Mouse (Mus musculus): ENCODE data around the gene Ugt1a9. TPM values are rescaled to one million over a fixed set of nuclear protein-coding genes. Genes with fewer than 3 reads are reported as not detected.
"Not testable (repeated sequence)": the region's sequence is repeated elsewhere in the genome, so short reads cannot be mapped to it uniquely, and the experiment has no call there.

The Ugt1a9 gene
- polyA plus RNA-seq, 1 experiment from 2014 or later = not detected

DNA sequence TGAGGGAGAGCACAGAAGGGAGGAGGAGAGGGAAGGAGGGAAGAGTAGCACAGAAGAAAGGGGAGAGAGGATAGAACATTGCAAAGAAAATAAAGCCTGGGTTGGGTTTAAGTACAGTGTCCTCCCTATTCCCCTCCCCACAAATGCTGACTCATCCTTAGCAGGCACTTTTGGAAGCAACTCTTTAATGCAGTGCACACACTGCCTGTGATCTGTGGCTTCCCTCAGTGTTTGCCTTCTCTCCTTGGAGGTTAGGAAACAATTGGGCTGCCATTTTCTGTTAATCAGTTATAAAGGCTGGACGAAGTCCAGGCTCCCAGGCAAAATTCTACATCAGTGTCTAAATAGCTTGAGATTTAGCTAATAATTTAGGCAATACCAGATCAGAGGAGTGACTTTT, 69.9 kb downstream of the Ugt1a9 start:
- H3K4me2 ChIP-seq (ENCODE audit: low read depth, low read length); H3K4me3 ChIP-seq (ENCODE audit: low read length); H3K36me3 ChIP-seq (ENCODE audit: control insufficient read depth, insufficient read depth, low read length); H3K27me3 ChIP-seq (ENCODE audit: control insufficient read depth, insufficient read depth, low read depth, low read length); H3K9ac ChIP-seq (ENCODE audit: low read length); H3K27ac ChIP-seq (ENCODE audit: low read length); H3K9me3 ChIP-seq (ENCODE audit: control insufficient read depth, low read length); H3K4me1 ChIP-seq (replicated peaks; ENCODE audit: control insufficient read depth, insufficient read depth, low read length): not testable (repeated sequence)
- ATAC-seq (ENCODE audit: low read depth) = peak; percentile 43; the same call in 1 of the 2 replicates
- 33% methylated on average over 1 of the region's 1 CpGs for WGBS

DNA sequence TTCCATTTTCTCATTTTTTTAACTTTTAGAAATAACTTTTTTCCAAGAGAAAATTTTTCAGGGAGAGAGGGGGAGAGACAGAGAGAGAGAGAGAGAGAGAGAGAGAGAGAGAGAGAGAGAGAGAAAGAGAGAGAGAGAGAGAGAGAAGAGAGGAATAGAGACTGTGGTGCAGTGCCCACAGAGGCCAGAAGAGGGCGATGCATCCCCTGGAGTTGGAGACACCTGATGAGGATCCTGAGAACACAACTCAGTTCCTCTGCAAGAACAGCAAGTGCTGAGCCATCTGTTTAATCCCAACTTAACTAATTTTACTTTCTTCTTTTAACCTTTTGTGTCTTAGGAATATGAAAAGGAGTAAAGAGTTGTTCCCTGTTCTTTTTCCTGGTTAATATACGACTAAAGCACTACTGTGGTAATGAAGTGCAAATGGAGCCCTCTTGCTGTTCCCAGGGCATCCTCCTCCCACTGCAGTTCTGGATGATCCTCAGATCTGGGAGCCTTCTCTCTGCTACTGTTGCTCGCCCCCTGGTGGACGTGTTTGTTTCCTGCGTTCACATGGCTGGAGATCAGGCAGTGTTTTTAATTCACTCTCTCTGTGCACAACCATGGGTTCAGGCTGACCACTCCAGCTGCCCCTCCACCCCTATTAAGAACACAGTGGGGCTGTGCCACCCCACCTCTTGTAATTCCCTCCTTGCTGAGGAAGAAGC, 73.5 kb downstream of the Ugt1a9 start:
- H3K4me3 ChIP-seq (ENCODE audit: low read length); H3K36me3 ChIP-seq (ENCODE audit: control insufficient read depth, insufficient read depth, low read length); H3K9me3 ChIP-seq (ENCODE audit: control insufficient read depth, low read length); H3K27ac ChIP-seq (ENCODE audit: low read length); H3K4me2 ChIP-seq (ENCODE audit: low read depth, low read length); H3K27me3 ChIP-seq (ENCODE audit: control insufficient read depth, insufficient read depth, low read depth, low read length); H3K4me1 ChIP-seq (replicated peaks; ENCODE audit: control insufficient read depth, insufficient read depth, low read length); H3K9ac ChIP-seq (ENCODE audit: low read length): not testable (repeated sequence)
- under 1% methylated on average over 4 of the region's 5 CpGs for WGBS
- ATAC-seq (ENCODE audit: low read depth) = peak; percentile 47; the same call in 1 of the 2 replicates

DNA sequence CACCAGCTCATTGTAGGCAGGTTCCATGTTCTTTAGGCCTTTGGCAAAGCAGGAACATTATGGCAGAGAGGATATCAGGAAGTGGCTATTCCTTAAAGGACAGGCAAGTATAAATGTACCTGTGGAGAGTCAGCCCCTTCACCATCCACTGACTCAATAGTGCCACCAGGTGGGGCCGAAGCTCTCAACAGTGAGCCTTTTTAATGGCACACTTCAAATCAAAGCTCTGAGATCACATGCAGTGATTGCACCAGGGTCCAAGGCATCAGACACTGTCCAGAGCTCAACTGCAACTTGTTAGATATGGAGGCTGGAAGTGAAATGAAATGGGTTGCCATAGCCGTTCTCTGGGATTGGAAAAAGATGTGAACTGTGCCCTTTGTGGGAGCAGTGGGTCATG, 74.7 kb downstream of the Ugt1a9 start:
- not testable (repeated sequence) for H3K9me3 ChIP-seq (ENCODE audit: control insufficient read depth, low read length); ATAC-seq (ENCODE audit: low read depth); H3K27me3 ChIP-seq (ENCODE audit: control insufficient read depth, insufficient read depth, low read depth, low read length); H3K36me3 ChIP-seq (ENCODE audit: control insufficient read depth, insufficient read depth, low read length); H3K27ac ChIP-seq (ENCODE audit: low read length); H3K4me1 ChIP-seq (replicated peaks; ENCODE audit: control insufficient read depth, insufficient read depth, low read length); H3K4me3 ChIP-seq (ENCODE audit: low read length); H3K4me2 ChIP-seq (ENCODE audit: low read depth, low read length); H3K9ac ChIP-seq (ENCODE audit: low read length)
- 58% methylated on average over 2 of the region's 2 CpGs for whole genome bisulfite sequencing

DNA sequence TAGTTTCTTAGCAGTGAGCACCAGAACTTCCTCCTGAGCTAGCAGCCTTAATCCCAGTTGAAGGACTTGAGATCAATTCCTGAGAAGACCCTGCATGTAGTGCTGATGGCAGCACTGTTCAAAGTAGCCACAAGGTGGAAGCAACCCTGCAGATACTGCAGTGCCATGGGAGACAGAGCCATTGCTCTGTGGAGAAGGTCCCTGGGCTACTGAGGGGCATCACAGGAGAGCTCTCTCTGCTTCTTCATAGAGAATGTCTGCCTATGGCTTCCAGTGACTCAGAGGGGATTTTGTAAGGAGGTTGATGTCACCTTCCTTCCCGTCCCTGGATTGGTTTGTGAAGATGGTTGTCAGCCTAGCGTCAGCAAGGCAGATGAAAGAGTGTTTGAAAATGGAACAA, 79.5 kb downstream of the Ugt1a9 start:
- H3K27ac ChIP-seq (ENCODE audit: low read length); H3K27me3 ChIP-seq (ENCODE audit: control insufficient read depth, insufficient read depth, low read depth, low read length); H3K9me3 ChIP-seq (ENCODE audit: control insufficient read depth, low read length); H3K36me3 ChIP-seq (ENCODE audit: control insufficient read depth, insufficient read depth, low read length); ATAC-seq (ENCODE audit: low read depth); H3K4me2 ChIP-seq (ENCODE audit: low read depth, low read length); H3K4me3 ChIP-seq (ENCODE audit: low read length); H3K4me1 ChIP-seq (replicated peaks; ENCODE audit: control insufficient read depth, insufficient read depth, low read length); H3K9ac ChIP-seq (ENCODE audit: low read length): not testable (repeated sequence)
- WGBS = 62% methylated on average over 2 of the region's 2 CpGs

- Histone ChIP-seq H3K4me3 (ENCODE audit: low read length) (no peak overlapping the region), H3K9me3 (ENCODE audit: control insufficient read depth, low read length) (no peaks in the 10 kb centered on the region), H3K27me3 (ENCODE audit: control insufficient read depth, insufficient read depth, low read depth, low read length) (no peaks in the 10 kb centered on the region), H3K27ac (ENCODE audit: low read length) (no peak overlapping the region), H3K4me2 (ENCODE audit: low read depth, low read length) (no peak overlapping the region), H3K4me1 (replicated peaks; ENCODE audit: control insufficient read depth, insufficient read depth, low read length) (no peaks in the 10 kb centered on the region), H3K9ac (ENCODE audit: low read length) (no peak overlapping the region), H3K36me3 (ENCODE audit: control insufficient read depth, insufficient read depth, low read length) (no peaks in the 10 kb centered on the region)
- ATAC-seq (ENCODE audit: low read depth) = no peak
- WGBS = 67% methylated on average over 2 of the region's 2 CpGs
Observed at GRCm38 (mm10) chr1:88158430-88158829, 87.8 kb downstream of the Ugt1a9 start.

DNA sequence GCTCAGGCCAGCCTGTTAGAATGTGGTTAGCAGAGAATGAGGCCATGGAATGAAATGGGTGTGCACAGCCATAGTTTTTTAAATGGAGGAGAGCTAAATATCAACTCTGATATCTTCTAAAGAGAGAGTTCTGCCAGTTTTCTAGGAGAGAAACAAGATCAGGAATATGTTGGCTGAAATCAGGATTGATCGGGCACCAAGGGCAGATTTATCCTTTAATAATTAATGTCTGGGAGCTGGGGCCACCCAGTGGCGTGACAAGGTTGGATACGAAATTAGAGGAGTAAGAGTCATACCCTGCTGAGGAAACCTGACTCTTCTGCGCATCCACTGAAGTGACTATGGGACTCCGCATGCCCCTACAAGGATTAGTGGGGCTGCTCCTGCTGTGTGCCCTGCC, 95.1 kb downstream of the Ugt1a9 start, which contains the start of gene Ugt1a5:
Gene Ugt1a5, plus strand, starts transcription at position 302 of the 400 bp plus-strand sequence.
- ATAC-seq (ENCODE audit: low read depth) = no peak
- 63% methylated on average over 5 of the region's 5 CpGs for WGBS
- H3K4me2 ChIP-seq (ENCODE audit: low read depth, low read length) = no peak within 1 kb of the TSS
- no peaks in the 10 kb centered on the region for H3K4me1 ChIP-seq (replicated peaks; ENCODE audit: control insufficient read depth, insufficient read depth, low read length)
- H3K9me3 ChIP-seq (ENCODE audit: control insufficient read depth, low read length) = no peaks in the 10 kb centered on the region
- no peak within 1 kb of the TSS for H3K4me3 ChIP-seq (ENCODE audit: low read length)
- H3K9ac ChIP-seq (ENCODE audit: low read length) = no peak within 1 kb of the TSS
- no peaks in the 10 kb centered on the region for H3K36me3 ChIP-seq (ENCODE audit: control insufficient read depth, insufficient read depth, low read length)
- H3K27ac ChIP-seq (ENCODE audit: low read length) = no peak within 1 kb of the TSS
- no peaks in the 10 kb centered on the region for H3K27me3 ChIP-seq (ENCODE audit: control insufficient read depth, insufficient read depth, low read depth, low read length)

GRCm38 (mm10) chr1:88172190-88172589, 101.6 kb downstream of the Ugt1a9 start:
- not testable (repeated sequence) for H3K36me3 ChIP-seq (ENCODE audit: control insufficient read depth, insufficient read depth, low read length); H3K4me1 ChIP-seq (replicated peaks; ENCODE audit: control insufficient read depth, insufficient read depth, low read length); H3K9me3 ChIP-seq (ENCODE audit: control insufficient read depth, low read length); H3K4me3 ChIP-seq (ENCODE audit: low read length); H3K4me2 ChIP-seq (ENCODE audit: low read depth, low read length); H3K9ac ChIP-seq (ENCODE audit: low read length); H3K27ac ChIP-seq (ENCODE audit: low read length); H3K27me3 ChIP-seq (ENCODE audit: control insufficient read depth, insufficient read depth, low read depth, low read length); ATAC-seq (ENCODE audit: low read depth)
- WGBS = 82% methylated on average over 5 of the region's 7 CpGs

DNA sequence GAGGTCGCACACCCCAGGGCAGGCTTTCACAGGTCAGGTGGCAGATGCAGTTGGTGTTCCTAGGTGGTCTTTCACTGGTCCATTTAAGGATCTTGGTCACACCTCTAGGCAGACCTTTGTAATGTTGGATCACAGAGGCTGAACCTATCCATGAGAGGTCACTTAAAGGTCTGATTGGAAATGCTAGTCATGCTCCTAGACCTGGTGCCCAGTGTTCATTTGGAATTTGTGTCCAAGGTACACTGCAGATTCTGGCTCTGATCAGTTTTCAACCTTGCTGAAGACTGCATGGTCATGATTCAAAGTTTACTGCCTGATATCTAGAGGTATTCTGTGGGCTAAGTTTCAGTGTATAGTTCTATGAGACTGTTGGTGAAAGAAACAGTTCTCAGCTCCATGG, 109.1 kb downstream of the Ugt1a9 start:
- Histone ChIP-seq H3K36me3 (ENCODE audit: control insufficient read depth, insufficient read depth, low read length) (no peaks in the 10 kb centered on the region), H3K9me3 (ENCODE audit: control insufficient read depth, low read length) (peaks cover 8% of the 10 kb centered on the region), H3K4me1 (replicated peaks; ENCODE audit: control insufficient read depth, insufficient read depth, low read length) (no peaks in the 10 kb centered on the region), H3K9ac (ENCODE audit: low read length) (no peak overlapping the region), H3K4me2 (ENCODE audit: low read depth, low read length) (no peak overlapping the region), H3K27ac (ENCODE audit: low read length) (no peak overlapping the region), H3K4me3 (ENCODE audit: low read length) (no peak overlapping the region), H3K27me3 (ENCODE audit: control insufficient read depth, insufficient read depth, low read depth, low read length) (no peaks in the 10 kb centered on the region)
- no peak for ATAC-seq (ENCODE audit: low read depth)
- 83% methylated on average over 1 of the region's 1 CpGs for WGBS

- Histone ChIP-seq H3K4me3 (ENCODE audit: low read length) (no peak overlapping the region), H3K4me1 (replicated peaks; ENCODE audit: control insufficient read depth, insufficient read depth, low read length) (no peaks in the 10 kb centered on the region), H3K27ac (ENCODE audit: low read length) (no peak overlapping the region), H3K36me3 (ENCODE audit: control insufficient read depth, insufficient read depth, low read length) (no peaks in the 10 kb centered on the region), H3K27me3 (ENCODE audit: control insufficient read depth, insufficient read depth, low read depth, low read length) (no peaks in the 10 kb centered on the region), H3K9me3 (ENCODE audit: control insufficient read depth, low read length) (no peaks in the 10 kb centered on the region; the same call in 1 of the 2 replicates), H3K4me2 (ENCODE audit: low read depth, low read length) (no peak overlapping the region), H3K9ac (ENCODE audit: low read length) (no peak overlapping the region)
- 78% methylated on average over 5 of the region's 5 CpGs for WGBS
- no peak for ATAC-seq (ENCODE audit: low read depth)
Observed at GRCm38 (mm10) chr1:88186325-88186935, 115.8 kb downstream of the Ugt1a9 start.
